Mouse (Mus musculus): ENCODE measurements at regions not wholly inside any gene's neighbourhood (a gene's known extent, or its start where the extent isn't known, plus 50 kb on each side); places are given as distances from the start of the nearest gene placed in this dataset.

GRCm38 (mm10) chr4:89400342-89400741 lies 89.5 kb upstream of the Cdkn2b start:
- DNase-seq (ENCODE audit: low read depth), result no peak

GRCm38 (mm10) chr4:89399277-89399676 lies 88.4 kb upstream of the Cdkn2b start:
- no peak for DNase-seq (ENCODE audit: low read depth)

- no peak for DNase-seq (ENCODE audit: low read depth)
These were observed 85.2 kb upstream of the Cdkn2b start for GRCm38 (mm10) chr4:89396020-89396419.

GRCm38 (mm10) chr4:89395336-89395735 lies 84.5 kb upstream of the Cdkn2b start:
- DNase-seq (ENCODE audit: low read depth), result no peak

- DNase-seq (ENCODE audit: low read depth), result no peak
These were observed 82.4 kb upstream of the Cdkn2b start for GRCm38 (mm10) chr4:89393251-89393711.

GRCm38 (mm10) chr4:89392791-89393190 lies 82.0 kb upstream of the Cdkn2b start:
- DNase-seq (ENCODE audit: low read depth), result no peak

GRCm38 (mm10) chr4:89391463-89392308 lies 80.8 kb upstream of the Cdkn2b start:
- DNase-seq (ENCODE audit: low read depth), result no peak

- DNase-seq (ENCODE audit: low read depth), result no peak
These were observed 72.7 kb upstream of the Cdkn2b start for GRCm38 (mm10) chr4:89383548-89383947.

- no peak for DNase-seq (ENCODE audit: low read depth)
These were observed 71.7 kb upstream of the Cdkn2b start for GRCm38 (mm10) chr4:89382434-89382976.

- DNase-seq (ENCODE audit: low read depth), result no peak
These were observed 70.9 kb upstream of the Cdkn2b start for GRCm38 (mm10) chr4:89381763-89382162.

GRCm38 (mm10) chr4:89381077-89381476 lies 70.2 kb upstream of the Cdkn2b start:
- DNase-seq (ENCODE audit: low read depth), result no peak

- DNase-seq (ENCODE audit: low read depth), result no peak
These were observed 69.6 kb upstream of the Cdkn2b start for GRCm38 (mm10) chr4:89380330-89380945.

GRCm38 (mm10) chr4:89379622-89380329 lies 68.9 kb upstream of the Cdkn2b start:
- no peak for DNase-seq (ENCODE audit: low read depth)

- DNase-seq (ENCODE audit: low read depth), result no peak
These were observed 61.8 kb upstream of the Cdkn2b start for GRCm38 (mm10) chr4:89372631-89373030.

- no peak for DNase-seq (ENCODE audit: low read depth)
These were observed 58.1 kb upstream of the Cdkn2b start for GRCm38 (mm10) chr4:89368850-89369524.

GRCm38 (mm10) chr4:89366581-89367141 lies 55.8 kb upstream of the Cdkn2b start:
- DNase-seq (ENCODE audit: low read depth), result no peak

GRCm38 (mm10) chr4:89365875-89366274 lies 55.0 kb upstream of the Cdkn2b start:
- DNase-seq (ENCODE audit: low read depth), result no peak

- DNase-seq (ENCODE audit: low read depth), result no peak
These were observed 52.4 kb upstream of the Cdkn2b start for GRCm38 (mm10) chr4:89363150-89363683.

GRCm38 (mm10) chr4:89362650-89363049 lies 51.8 kb upstream of the Cdkn2b start:
- DNase-seq (ENCODE audit: low read depth), result no peak

- no peak for DNase-seq (ENCODE audit: low read depth)
These were observed 50.5 kb upstream of the Cdkn2b start for GRCm38 (mm10) chr4:89361316-89361715.

Data from naive thymus-derived CD4-positive, alpha-beta T cell, adult 2 months (primary cell).